Mouse (Mus musculus): ENCODE measurements around the gene Abca2.

The Abca2 gene

DNA sequence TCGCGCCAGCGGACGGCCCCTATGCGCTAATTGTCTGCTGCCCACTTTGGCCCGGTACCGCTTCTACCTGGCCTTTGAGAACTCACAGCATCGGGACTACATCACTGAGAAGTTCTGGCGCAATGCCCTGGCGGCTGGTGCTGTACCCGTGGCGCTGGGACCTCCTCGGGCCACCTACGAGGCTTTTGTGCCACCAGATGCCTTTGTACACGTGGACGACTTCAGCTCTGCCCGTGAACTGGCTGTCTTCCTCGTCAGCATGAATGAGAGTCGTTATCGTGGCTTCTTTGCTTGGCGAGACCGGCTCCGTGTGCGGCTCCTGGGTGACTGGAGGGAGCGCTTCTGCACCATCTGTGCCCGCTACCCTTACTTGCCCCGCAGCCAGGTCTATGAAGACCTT is 3.0 kb upstream of the Abca2 start:
- DNase-seq (ENCODE audit: low spot score), result no peak

DNA sequence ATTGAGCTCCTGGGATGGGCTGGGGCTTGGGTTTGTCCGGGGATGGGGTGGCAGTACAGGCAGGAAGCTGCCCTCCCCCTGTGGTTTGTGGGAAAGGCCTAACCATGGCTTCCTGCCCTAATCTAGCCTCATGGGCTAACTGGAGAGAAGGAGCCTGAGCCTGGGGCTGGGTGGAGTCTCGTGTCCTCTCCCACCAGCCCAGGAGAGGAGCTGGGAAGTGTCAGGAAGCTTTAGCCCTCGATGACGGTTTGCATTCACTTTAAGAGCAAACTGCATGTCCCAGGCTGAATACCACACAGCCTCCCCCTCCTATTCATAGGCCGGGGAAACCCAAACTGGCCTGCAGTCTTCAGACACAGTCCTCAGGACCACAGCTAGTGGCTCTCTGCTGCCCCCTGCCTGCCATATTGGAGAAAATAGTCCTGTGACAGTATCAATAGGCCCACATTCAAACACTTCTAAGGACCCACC is 1.7 kb upstream of the Abca2 start:
- peak; percentile 57 for DNase-seq (ENCODE audit: low spot score)

DNA sequence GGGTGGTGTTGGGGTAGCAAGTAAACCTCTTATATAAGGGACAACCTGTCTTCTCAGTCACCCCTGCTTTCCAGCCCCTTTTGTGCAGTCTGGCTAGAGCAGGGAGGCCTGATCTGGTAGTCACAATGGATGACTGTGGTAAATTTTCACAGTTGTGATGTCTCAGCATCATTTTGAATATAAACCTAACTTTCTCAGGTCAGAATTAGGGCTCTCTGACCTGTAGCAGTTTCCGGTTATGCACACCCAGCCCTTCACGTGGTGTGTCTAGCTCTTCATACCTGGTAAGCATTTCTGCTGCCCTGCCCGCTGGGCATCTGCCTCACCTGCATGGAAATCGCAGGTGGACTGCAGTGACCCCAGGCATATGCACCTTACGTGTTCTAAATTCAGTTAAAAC is 1.2 kb upstream of the Abca2 start:
- DNase-seq (ENCODE audit: low spot score), result no peak

DNA sequence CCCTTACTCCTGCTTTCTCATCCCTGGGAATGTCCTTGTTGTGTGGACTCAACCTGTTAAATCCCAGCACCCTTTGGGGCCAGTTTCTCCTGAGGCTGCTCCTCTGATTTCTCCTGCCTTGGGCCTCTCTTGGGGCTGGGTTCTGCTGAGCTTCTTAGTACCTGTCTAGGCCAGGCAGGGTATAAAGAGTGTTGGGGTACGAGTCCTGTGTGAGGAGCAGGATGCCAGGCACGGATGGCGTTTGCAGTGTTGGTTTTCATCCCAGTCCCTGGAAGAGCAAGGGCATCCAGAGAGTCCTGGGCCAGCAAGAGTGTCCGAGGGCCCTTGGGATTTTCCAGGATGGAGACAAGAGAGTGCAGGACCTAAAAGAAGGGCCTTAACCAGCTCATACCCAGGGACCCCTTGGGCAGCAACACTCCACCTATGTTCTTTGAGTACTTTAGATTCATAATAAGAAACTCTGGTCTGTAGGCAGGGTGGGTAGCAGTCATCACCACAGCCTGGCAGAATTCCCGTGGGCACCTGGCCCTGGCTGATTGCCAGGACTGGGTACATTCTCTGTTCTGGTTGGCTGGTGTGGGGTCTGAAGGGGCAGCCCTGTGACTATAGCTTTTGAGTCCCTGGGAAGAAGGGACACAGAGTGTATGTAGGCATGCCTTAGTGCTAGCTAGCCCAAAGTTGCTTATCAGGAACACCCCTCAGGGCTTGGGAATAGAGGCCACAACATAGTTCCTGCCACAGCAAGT is 1.1 kb downstream of the Abca2 start:
- DNase-seq (ENCODE audit: low spot score), result no peak

DNA sequence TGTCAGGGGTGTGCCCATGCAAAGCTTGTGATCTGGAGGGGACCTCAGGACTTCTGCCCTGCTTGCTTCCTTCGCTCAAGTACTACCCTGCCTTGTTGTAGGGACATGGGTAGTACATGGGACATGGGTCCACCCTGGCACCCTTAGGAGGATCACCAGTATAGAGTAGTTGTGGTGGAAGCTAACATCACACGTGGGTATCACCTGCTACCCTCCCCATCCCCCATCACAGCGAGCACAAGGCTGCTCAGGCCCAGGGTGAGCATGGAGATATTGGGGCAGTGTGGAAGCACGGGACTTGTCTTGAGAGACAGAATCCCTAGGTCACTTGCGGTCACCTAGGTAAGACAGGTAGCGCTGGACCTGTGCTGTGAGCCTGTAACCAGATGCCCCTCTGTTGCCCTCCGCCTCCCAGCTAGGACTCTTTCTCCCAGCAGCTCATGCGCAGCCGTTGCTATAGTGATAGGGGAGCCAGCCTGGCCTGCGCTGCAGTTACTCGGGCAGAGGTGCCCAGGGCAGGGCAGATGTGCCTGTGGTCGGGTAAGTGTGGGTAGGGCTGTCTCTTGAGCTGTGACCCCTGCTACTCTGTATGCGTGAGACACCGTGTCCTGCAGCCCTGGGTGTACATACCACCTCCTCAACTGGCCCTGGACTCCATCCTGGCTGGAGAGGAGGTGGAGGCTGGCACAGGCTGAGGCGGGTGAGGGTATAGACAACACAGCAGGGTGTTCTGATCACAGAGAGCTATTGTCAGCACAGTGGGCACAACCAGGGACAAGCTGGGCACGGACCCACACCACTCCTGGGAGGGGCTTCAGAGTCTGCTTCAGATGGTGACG is 2.1 kb downstream of the Abca2 start:
- DNase-seq (ENCODE audit: low spot score), result no peak

DNA sequence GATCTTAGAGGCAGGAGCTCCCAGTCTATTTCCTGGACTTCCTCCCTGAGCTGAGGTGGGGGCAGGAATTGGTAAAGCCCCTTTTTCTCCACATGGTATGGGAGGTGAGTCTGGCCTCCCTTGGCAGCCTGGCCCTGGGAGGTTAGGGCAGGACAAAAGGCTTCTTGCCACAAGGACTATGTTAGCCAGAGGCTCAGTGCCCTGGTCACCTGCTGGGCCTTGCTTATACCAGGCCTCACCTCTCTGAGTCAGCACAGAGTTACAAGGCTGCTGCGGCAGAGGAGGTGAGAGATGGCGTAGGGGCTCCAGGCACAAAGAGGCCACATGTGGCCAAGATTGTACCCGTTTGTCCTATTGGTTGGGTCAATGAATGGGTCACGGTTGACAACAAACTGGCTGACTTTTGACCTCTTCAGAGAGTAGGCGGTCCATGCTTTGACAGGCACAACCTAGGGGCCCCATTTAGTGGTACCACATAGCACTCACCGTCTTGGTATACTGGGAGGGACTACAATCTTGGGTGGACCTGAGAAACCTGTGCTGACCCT is 2.9 kb downstream of the Abca2 start:
- no peak for DNase-seq (ENCODE audit: low spot score)

DNA sequence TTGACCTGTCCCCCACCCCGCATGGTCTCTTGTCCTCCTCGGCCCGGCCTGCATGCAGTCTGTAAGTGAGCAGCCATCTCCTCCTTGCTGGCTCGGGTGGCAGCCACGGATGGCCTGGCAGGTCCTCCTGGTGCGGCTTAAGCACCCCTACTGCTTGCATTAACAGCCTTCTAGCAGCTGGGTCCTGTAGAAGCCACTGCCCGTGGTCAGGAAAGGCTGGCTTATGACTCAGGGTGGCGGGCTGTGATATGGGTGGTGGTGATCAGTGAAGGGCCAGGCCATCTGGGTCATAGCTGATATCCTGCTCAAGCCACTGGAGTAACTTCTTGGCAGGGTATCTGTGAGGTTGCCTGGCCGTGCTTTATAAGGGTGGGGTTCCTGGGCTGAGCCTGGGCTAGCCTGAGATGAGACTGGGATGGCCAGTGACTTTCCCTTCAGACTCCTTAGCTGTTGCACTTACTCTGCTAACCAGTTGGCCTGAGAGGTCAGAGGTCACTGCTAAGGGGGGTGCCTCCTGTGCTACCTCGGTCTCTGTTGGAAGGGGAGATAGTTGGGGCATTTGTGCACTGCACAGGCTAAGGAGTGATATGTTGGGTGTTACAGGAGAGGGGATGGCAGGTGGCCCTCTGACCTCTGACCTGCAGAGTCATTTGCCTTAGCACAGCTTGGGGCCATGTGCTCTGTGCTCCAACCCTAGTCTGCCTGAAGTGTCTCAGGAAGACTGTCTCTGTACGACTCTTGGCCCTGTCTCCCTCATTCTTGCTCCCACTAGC is 4.0 kb downstream of the Abca2 start:
- no peak for DNase-seq (ENCODE audit: low spot score)

DNA sequence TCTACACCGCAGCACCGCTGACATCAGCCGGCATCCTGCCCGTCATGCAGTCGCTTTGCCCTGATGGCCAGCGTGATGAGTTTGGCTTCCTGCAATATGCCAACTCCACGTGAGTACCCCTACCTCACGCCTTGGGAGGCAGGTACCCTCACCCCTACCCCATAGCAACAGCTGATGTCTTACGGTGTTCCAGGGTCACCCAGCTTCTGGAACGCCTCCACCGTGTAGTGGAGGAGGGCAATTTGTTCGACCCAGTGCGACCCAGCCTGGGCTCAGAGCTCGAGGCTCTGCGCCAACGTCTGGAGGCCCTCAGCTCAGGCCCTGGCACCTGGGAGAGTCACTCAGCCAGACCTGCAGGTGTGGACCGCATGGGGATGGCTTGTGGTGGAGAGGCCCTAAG is 4.6 kb downstream of the Abca2 start:
- DNase-seq (ENCODE audit: low spot score), result no peak

DNA sequence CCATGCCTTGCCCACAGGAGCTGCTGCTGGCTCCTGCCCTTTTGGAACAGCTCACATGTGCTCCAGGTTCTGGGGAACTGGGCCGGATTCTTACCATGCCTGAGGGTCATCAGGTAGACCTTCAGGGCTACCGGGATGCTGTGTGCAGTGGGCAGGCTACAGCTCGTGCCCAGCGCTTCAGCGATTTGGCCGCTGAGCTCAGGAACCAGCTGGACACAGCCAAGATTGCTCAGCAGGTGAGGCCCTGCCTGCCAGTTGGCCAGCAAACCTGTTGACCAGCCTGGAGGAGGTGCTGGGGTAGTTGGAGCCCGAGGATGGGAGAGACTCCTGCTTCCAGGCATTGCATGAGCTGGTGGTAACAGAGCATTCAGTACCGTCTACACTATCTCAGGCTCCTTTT is 5.8 kb downstream of the Abca2 start:
- no peak for DNase-seq (ENCODE audit: low spot score)

DNA sequence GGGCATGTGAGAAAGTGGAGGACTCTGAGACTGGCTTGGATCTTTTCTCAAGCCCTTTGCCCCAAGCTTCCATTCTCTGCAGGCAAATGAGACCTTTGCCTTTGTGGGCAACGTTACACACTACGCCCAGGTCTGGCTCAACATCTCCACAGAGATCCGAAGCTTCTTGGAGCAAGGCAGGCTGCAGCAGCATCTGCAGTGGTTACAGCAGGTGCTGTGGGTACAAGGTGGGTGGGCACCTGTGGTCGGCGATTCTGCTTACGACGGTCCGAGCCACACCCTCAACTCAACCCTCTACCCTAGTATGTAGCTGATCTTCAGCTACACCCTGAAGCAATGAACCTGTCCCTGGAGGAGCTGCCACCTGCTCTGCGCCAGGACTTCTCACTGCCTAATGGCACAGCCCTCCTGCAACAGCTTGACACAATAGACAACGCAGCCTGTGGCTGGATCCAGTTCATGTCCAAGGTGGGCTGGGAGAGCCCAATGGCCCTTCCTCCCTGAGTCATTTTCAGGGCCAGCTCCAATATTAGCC is 7.8 kb downstream of the Abca2 start:
- DNase-seq (ENCODE audit: low spot score), result no peak

DNA sequence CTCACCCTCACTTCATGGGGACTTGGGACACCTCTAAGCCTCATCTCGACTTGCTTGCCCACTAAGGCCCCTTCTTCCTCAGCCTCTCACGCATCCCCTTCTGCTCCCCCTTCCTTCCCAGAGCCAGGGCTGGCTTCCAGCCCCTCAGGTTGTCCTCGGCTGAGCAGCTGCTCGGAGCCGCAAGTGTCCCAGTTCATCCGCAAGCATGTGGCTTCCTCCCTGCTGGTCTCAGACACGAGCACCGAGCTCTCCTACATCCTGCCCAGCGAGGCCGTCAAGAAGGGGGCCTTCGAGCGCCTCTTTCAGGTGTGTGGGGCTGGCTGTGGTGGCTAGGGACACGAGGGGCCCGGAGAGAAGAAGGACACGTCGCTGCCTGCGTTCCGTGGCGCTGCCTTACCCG is 12.6 kb downstream of the Abca2 start:
- DNase-seq (ENCODE audit: low spot score), result no peak

DNA sequence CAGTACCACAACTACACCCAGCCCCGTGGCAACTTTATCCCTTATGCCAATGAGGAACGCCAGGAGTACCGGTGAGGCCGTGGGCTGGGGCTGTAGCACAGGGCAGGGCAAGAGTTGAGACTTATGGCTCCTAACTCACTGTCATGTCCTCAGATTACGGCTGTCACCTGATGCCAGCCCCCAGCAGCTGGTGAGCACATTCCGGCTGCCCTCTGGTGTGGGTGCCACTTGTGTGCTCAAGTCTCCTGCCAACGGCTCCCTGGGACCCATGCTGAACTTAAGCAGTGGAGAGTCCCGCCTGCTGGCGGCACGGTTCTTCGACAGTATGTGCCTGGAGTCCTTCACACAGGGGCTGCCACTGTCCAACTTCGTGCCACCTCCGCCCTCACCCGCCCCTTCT is 14.2 kb downstream of the Abca2 start:
- no peak for DNase-seq (ENCODE audit: low spot score)

DNA sequence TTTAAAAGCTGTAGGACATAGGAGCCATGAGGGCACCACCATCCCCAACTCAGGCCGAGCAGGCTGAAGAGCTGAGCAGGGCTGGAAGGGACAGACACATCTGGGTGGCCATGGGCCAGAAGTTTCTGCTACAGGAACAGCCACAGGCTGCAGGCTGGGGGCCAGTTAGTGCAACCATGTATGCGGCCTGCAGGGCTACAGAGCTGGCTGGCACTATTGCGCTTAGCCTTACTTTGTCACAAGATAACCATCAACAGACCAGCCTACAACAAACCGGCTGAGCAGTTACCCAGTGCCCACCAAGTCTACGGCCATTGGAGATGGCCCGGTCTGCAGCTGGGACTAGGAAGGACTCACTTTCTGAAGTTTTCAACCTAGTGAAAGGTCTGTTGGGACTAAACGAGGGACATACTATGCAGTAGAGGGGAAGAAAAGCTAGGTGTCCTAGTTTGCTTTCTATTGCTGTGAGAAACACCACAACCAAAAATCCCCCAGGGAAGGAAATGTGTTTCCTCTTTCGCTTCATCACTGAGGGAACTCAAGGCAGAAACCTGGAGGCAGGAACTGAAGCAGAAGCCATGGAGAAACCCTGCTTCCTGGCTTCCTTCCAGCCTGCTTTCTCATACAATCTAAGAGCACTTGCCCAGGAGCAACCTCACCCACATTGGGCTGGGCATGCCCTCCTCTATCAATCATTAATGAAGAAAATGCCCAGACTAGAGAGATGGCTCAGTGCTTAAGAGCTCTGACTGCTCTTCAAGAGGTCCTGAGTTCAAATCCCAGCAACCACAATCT is 22.5 kb downstream of the Abca2 start:
- DNase-seq (ENCODE audit: low spot score), result no peak

DNA sequence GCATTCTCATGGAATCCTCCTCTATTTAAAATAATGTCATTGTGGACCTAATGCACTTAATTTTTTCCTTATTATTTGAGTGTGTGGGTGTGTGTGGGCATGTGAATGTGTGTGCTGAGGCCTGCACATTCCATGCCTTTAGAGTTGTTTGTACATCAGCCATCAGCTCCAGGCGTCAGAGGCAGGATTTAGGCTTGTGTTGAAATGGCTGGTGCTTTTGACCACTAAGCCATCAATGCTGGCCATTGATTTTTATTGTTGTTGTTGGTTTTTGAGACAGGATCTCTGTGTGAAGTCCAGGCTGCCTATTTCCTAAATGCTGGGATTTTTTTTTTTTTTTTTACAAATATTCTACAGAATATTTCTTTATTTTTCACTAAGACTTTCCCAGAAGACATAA is 24.4 kb downstream of the Abca2 start:
- no peak for DNase-seq (ENCODE audit: low spot score)

DNA sequence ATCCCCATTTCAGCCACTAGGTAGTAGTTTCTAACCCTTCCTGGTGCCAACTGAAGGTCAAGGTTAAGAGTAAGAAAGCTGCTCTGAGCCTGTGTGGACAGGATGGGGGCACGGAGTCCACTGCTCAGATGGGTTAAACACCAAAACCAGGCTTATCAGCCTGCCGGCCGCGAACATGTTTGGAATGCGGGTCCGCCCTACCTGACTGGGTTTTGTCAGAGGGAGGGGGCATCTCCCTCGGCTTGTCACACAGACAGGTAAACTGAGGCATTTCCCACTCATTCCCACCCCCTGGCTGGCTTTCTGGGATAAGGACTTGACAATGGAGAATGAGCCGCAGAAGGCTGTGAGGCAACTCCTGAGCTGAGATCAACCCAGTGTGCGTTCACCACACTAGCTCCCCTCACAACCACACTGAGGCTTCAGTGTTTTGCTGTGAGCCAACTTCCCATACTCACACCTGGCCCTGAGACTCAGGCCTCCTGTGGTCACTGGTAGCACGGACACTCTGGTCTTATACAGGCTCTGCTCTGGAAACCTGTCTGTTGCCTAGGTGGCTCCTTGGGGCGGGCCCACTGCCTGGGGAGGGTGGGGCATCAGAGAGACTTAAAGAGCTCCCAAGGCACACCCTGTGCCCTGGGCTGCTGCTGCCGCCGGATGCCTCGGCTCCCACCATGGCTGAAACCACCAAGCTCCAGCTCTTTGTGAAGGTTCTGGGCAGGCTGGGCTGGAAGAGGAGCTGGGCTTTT is 27.9 kb downstream of the Abca2 start, which contains the start of gene Clic3:
TSS of gene Clic3 (plus strand) at position 634 of the 749 bp plus-strand sequence.
- no peak for DNase-seq (ENCODE audit: low spot score)

DNA sequence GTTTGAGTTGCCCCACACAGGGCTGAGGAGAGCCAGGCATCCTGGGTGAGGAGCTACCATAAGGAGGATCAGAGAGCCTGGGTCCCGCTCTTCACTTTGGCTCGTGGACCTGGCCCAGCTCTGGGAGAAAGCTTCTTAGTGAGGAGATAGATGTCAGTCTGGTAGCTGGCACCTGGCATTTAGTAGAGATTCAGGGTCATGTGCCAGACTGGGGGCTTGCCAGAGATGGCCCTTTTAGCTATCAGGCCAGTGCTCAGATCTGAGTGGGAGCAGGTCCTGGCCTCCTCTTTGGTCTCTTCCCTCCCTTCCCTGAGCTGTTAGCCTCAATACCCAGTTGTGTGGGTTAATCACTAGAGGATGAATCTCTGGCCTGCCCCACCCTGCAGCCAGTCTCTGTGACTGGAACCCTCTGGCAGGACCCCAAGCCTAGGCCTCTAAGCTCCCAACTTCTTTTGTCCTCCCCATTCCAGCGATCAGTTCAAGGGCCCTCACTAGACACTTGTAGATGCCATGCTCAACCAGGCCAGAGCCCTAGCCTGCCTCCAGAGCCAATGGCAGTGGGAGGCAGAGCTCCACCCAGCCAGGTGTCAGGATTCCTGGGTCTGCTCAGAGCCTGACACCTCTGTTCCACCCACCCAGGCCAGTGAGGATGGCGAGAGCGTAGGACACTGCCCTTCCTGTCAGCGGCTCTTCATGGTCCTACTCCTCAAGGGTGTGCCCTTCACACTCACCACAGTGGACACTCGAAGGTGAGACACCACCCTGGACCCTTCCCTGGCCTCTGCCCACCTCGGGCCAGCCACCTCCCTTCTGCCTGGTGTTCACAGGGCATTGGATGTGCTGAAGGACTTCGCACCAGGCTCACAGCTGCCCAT is 28.8 kb downstream of the Abca2 start:
- no peak for DNase-seq (ENCODE audit: low spot score)

DNA sequence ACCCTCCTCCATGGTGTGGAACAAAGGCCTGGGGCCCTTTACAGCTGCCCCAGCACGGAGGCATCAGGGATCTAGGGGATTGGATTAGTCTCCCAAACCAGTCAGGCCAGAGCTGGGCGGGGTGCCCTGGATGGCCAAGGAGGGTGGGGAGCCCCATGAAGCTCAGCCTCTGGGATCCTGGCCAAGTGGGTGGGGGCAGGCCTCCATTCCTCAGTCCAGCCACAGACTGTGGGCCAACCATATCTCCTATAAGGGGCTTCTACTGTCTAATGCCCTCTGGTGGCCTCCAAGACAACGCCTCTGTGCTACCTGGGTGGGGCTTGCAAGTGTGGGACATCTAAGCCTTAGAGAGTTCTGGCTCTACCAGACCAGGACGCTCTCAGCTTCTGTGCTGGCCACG is 30.4 kb downstream of the Abca2 start:
- peak; percentile 39 for DNase-seq (ENCODE audit: low spot score)

DNA sequence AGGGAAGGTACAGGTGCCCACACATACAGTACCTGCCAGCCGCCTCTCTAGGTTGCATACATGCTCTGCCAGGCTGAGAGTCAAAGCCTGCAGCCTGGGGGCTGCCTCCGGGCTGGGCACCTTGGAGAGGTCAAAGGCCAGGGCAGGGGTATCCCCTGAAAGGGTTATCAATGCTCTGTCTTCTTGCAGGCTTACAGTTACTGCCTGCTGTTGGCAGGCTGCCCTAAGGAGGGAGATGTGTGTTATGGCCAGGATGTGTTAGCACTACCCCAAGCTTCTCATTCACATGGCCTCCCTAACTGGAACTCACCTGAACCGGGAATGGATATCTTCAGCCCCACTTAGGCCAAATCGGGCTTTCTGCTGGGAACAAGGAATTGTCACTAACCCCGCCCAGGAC is 31.6 kb downstream of the Abca2 start:
- DNase-seq (ENCODE audit: low spot score), result no peak

DNA sequence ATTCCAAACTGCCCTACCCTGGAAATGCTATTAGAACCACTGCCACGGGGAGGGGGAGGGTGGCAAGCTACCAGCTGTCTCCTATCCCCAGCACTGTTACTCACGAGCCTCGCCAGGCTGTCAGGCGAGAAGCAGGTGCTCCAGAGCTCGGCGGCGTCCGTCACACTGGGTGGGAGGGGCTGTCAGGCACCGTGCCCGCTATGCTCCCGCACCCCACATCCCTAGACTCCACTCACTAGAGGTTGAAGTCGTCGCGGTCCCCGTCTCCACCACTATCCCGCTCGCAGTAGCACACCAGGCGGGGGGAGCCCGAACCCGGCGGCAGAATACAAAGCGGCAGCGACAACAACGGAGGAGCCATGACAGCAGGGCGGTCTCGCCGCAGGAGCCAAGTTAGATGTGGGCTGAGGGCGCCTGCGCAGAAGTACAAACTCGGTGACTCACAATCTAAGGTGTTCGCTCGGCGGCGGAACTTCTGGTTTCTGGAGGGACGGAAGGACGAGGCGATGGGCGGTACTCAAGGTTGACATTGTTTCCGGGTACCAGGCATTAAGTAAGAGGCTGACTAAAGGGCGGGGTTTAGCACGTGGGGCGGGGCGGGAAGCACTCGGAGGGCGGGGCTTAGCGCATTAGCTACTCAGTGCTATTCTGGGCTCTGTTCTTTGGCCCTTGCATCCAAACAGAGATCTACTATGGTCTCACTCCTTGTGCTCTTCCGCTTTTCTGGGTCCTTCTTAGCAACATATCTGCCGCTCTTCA is 32.2 kb downstream of the Abca2 start, which contains the start of gene Paxx:
TSS of gene Paxx (minus strand) at position 544 of the 759 bp plus-strand sequence.
- peak; percentile 88 for DNase-seq (ENCODE audit: low spot score)

Data from ovary, postnatal 36 days (tissue).